Mouse (Mus musculus) bone marrow macrophage, adult 2 months (primary cell): ENCODE measurements around the gene Cdk8.

Experiments used
- CTCF ChIP-seq: IDR thresholded peaks from 2 replicates; pipeline ENCODE4 v1.5.1; 2012; ENCODE audit warnings: low read depth, mild to moderate bottlenecking, low read length, moderate library complexity
- POLR2A ChIP-seq: IDR thresholded peaks from 2 replicates; pipeline ENCODE4 v1.6.1; 2012; ENCODE audit warnings: mild to moderate bottlenecking, low read depth, low read length, borderline replicate concordance

DNA sequence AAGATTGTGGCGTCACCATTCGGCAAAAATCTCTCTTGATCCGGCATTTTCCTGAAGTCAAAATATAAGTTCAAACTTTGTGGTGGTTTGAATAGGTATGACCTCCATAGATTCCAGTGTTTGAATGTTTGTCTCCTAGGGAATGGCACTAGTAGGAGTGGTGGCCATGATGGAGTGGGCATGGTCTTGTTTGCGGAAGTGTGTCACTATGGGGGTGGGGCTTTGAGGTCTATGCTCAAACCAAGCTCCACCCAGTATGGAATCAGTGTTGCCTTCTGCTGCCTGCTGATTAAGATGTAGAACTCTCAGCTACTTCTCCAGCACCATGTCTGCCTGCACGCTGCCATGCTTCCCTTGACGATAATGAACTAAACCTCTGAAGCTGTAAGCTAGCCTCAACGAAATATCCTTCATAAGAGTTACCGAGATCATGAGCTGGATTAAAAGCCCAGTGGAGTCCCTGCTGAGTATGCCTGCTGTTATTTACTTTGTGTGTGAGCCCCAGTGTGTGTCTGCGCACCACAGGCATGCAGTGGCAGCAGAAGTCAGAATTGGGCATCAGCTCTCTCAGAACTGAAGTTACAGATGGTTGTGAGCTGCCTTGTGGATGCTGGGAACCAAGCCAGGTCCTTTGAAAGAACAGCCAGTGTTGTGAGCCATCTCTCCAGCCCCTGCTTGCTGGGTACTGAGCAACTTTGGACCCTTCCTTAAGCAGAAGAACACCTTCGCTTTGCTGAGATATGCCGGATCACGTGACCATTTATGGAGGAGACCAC, 114.1 kb downstream of the Cdk8 start:
- TF ChIP-seq POLR2A (no peak), CTCF (no peak)
